Mouse (Mus musculus): ENCODE data around the gene Bax. TPM values are rescaled to one million over a fixed set of nuclear protein-coding genes. Genes with fewer than 3 reads are reported as not detected.

Gene Bax
- total and polyA plus RNA-seq, 2 experiments from 2014 or later: 131 to 253 TPM

GRCm38 (mm10) chr7:45457204-45458060 is 9.3 kb downstream of the Bax start:
- 59% methylated on average over 9 of the region's 10 CpGs for WGBS
- Histone ChIP-seq H3K27me3 (ENCODE audit: insufficient read depth, low read length) (no peaks in the 10 kb centered on the region), H3K9ac (replicated peaks; ENCODE audit: low read length) (no peak overlapping the region; the same call in 1 of the 2 replicates), H3K4me3 (ENCODE audit: low read length) (peak overlapping the region; percentile 50), H3K9me3 (ENCODE audit: low read length) (no peaks in the 10 kb centered on the region), H3K27ac (peak overlapping the region; percentile 94), H3K4me1 (ENCODE audit: insufficient read depth, low read length) (peaks cover 18% of the 10 kb centered on the region), H3K4me2 (ENCODE audit: low read depth, low read length) (peak overlapping the region; percentile 62), H3K36me3 (ENCODE audit: insufficient read depth, low read length) (peaks cover 21% of the 10 kb centered on the region)
- TF ChIP-seq CTCF (IDR thresholded peaks at IDR 0.05; ENCODE audit: low read depth): no peak
- no peak for ATAC-seq
- peak; percentile 21 for DNase-seq (ENCODE audit: low spot score)

- Histone ChIP-seq H3K4me2 (ENCODE audit: low read depth, low read length) (peak overlapping the region; percentile 62), H3K36me3 (ENCODE audit: insufficient read depth, low read length) (peaks cover 23% of the 10 kb centered on the region), H3K4me3 (ENCODE audit: low read length) (no peak overlapping the region), H3K4me1 (ENCODE audit: insufficient read depth, low read length) (peaks cover 18% of the 10 kb centered on the region), H3K27ac (peak overlapping the region; percentile 37), H3K9ac (replicated peaks; ENCODE audit: low read length) (no peak overlapping the region; the same call in 1 of the 2 replicates), H3K27me3 (ENCODE audit: insufficient read depth, low read length) (no peaks in the 10 kb centered on the region), H3K9me3 (ENCODE audit: low read length) (no peaks in the 10 kb centered on the region)
- 51% methylated on average over 9 of the region's 9 CpGs for WGBS
- no peak for TF ChIP-seq CTCF (IDR thresholded peaks at IDR 0.05; ENCODE audit: low read depth)
- DNase-seq (ENCODE audit: low spot score): no peak
- no peak for ATAC-seq
Measured at GRCm38 (mm10) chr7:45456721-45457203, 9.9 kb downstream of the Bax start.

- DNase-seq (ENCODE audit: low spot score) (no peak), ATAC-seq (no peak)
- 77% methylated on average over 13 of the region's 13 CpGs for WGBS
- peaks cover 18% of the 10 kb centered on the region for H3K4me1 ChIP-seq (ENCODE audit: insufficient read depth, low read length)
- no peak overlapping the region for H3K9ac ChIP-seq (replicated peaks; ENCODE audit: low read length)
- no peak overlapping the region for H3K27ac ChIP-seq
- no peaks in the 10 kb centered on the region for H3K9me3 ChIP-seq (ENCODE audit: low read length)
- H3K36me3 ChIP-seq (ENCODE audit: insufficient read depth, low read length): peaks cover 24% of the 10 kb centered on the region
- TF ChIP-seq CTCF (IDR thresholded peaks at IDR 0.05; ENCODE audit: low read depth): no peak
- H3K27me3 ChIP-seq (ENCODE audit: insufficient read depth, low read length): no peaks in the 10 kb centered on the region
- no peak overlapping the region for H3K4me3 ChIP-seq (ENCODE audit: low read length)
- H3K4me2 ChIP-seq (ENCODE audit: low read depth, low read length): no peak overlapping the region
Measured at GRCm38 (mm10) chr7:45455932-45456696, 10.6 kb downstream of the Bax start.

DNA sequence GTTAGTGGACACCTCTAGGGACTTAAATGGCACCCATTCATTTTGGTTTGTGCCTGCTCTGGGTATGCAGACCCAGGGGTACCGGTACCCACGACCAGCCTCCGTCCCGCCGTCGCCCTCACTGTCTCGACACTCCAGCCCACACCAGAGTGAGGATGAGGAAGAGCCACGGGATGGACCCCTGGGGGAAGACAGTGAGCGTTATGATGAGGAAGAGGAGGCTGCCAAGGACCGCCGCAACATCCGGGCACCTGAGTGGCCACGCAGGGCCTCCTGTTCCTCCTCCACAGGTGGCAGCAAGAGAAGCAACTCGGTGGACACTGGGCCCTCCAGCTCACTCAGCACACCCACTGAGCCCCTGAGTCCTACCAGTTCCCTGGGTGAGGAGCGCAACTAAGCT is 11.7 kb downstream of the Bax start:
- Histone ChIP-seq H3K27me3 (ENCODE audit: insufficient read depth, low read length) (no peaks in the 10 kb centered on the region), H3K36me3 (ENCODE audit: insufficient read depth, low read length) (peaks cover 24% of the 10 kb centered on the region), H3K9ac (replicated peaks; ENCODE audit: low read length) (no peak overlapping the region), H3K4me2 (ENCODE audit: low read depth, low read length) (no peak overlapping the region), H3K4me3 (ENCODE audit: low read length) (no peak overlapping the region), H3K27ac (no peak overlapping the region), H3K9me3 (ENCODE audit: low read length) (no peaks in the 10 kb centered on the region), H3K4me1 (ENCODE audit: insufficient read depth, low read length) (peaks cover 10% of the 10 kb centered on the region)
- no peak for DNase-seq (ENCODE audit: low spot score)
- WGBS: 93% methylated on average over 15 of the region's 15 CpGs
- TF ChIP-seq CTCF (IDR thresholded peaks at IDR 0.05; ENCODE audit: low read depth): no peak
- ATAC-seq: no peak

DNA sequence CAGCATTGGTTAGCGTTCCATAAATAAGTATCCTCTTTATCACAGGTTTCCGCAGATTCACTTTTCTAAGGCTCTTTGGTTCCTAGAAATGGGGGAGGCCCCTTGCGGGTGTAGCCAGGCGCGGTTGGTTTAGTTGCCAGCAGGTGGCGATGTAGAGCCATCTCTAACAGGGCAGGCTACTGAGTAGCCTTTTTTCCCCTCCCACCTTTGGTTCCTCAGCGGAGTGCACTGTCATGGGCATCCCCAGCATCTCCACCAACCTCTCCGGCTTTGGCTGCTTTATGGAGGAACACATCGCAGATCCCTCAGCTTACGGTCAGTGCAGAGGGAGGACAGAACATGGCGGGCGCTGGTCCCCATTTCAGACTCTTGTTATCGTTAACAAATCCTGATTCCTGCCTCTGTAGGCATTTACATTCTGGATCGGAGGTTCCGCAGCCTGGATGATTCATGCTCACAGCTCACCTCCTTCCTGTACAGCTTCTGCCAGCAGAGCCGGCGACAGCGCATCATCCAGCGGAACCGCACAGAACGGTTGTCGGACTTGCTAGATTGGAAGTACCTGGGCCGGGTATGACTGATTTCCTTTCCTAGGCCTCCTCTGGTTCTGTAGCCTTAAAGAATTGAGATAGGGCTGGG is 15.2 kb downstream of the Bax start:
- no peaks in the 10 kb centered on the region for H3K4me1 ChIP-seq (ENCODE audit: insufficient read depth, low read length)
- no peak overlapping the region for H3K4me2 ChIP-seq (ENCODE audit: low read depth, low read length)
- peak; percentile 87 for DNase-seq (ENCODE audit: low spot score)
- H3K27me3 ChIP-seq (ENCODE audit: insufficient read depth, low read length): no peaks in the 10 kb centered on the region
- H3K9ac ChIP-seq (replicated peaks; ENCODE audit: low read length): no peak overlapping the region
- H3K4me3 ChIP-seq (ENCODE audit: low read length): 0 out of 2 replicates have a peak overlapping the region, but pooled peaks have one; percentile 6
- no peaks in the 10 kb centered on the region for H3K9me3 ChIP-seq (ENCODE audit: low read length)
- ATAC-seq: peak; percentile 79
- H3K36me3 ChIP-seq (ENCODE audit: insufficient read depth, low read length): peaks cover 32% of the 10 kb centered on the region
- 56% methylated on average over 23 of the region's 23 CpGs for WGBS
- peak; percentile 88 for TF ChIP-seq CTCF (IDR thresholded peaks at IDR 0.05; ENCODE audit: low read depth)
- H3K27ac ChIP-seq: peak overlapping the region; percentile 45; the same call in 1 of the 2 replicates

DNA sequence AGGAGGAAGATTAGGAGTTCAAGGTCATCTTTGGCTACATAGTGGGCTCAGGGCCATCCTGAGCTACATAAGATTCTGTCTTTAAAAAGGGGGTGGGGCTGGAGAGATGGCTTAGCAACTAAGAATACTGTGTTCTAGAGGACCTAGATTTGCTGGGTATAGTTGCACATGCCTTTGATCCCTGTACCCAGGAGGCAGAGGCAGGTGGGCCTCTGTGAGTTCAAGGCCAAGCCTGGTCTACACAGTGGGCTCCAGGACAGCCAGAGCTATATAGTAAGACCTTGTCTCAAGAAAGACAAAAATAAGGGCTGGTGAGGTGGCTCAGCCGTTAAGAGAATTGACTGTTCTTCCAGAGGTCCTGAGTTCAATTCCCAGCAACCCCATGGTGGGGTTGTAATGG is 16.7 kb downstream of the Bax start:
- no peak for DNase-seq (ENCODE audit: low spot score)
- H3K4me3 ChIP-seq (ENCODE audit: low read length): no peak overlapping the region
- no peak for ATAC-seq
- no peaks in the 10 kb centered on the region for H3K27me3 ChIP-seq (ENCODE audit: insufficient read depth, low read length)
- WGBS: 100% methylated on average over 1 of the region's 1 CpGs
- no peak overlapping the region for H3K27ac ChIP-seq
- TF ChIP-seq CTCF (IDR thresholded peaks at IDR 0.05; ENCODE audit: low read depth): no peak
- no peaks in the 10 kb centered on the region for H3K9me3 ChIP-seq (ENCODE audit: low read length)
- no peaks in the 10 kb centered on the region for H3K4me1 ChIP-seq (ENCODE audit: insufficient read depth, low read length)
- H3K36me3 ChIP-seq (ENCODE audit: insufficient read depth, low read length): peaks cover 24% of the 10 kb centered on the region
- H3K4me2 ChIP-seq (ENCODE audit: low read depth, low read length): no peak overlapping the region
- no peak overlapping the region for H3K9ac ChIP-seq (replicated peaks; ENCODE audit: low read length)
